Mouse (Mus musculus): ENCODE data around the gene Iqgap2.

Gene Iqgap2

DNA sequence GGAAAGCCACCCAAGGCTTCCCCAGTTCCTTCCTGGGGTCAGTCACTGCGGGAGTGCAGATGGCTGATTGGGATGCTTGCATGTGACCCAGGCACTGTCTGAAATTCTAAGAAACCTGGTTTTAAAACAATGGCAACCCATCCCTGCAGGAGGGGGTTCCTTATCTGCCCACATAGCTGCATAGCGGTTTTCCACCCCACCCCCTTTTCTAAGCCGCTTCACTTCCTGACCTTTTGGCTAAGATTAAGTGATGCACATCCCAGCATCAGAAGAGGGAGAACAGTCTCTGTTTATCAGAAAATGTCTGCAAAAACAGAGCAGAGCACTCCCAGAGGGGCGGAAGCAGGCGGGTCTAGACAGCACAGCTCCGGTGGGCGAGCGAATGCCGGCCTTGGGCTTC is 234.6 kb downstream of the Iqgap2 start:
- DNase-seq (ENCODE audit: low spot score in 2 of 2) = no peak

DNA sequence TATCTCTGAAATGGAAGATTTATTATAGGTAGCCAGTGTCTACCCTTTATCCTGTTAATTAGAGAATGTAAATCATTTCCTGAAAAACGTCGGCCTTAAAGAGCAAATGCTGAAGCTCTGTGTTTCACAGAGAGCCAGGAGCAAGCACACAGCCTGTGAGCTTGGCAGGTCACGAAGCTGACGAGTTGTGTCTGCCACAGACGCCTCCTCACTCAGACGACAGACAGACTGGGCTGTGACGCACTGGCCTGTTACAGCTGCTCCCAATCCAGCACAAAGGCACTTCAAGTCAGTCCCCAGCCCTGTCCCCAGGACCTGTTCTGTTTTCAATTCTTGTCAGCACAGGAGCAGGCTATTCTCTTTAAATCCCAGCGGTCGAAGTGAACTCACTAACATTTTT is 236.4 kb downstream of the Iqgap2 start:
- DNase-seq (ENCODE audit: low spot score in 2 of 2) = no peak

DNA sequence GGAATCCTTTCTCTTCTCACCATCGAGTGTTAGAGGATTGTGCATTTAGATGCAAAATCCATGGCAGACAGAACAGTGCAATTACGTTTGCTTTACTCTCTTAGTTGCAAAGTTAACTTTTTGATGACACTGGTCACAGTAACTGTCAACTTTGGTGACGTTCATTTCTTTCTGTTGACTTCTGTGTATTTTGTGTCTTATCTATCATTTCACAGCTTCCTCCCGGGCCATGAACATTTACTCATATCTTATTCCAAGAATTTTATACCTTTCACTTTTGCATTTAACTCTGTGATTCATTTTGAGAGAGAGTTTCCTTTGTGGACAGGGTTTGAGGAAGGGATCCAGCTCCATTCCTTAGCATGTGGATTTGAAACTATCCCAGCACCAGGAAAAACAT is 238.0 kb downstream of the Iqgap2 start:
- DNase-seq (ENCODE audit: low spot score in 2 of 2) = no peak

DNA sequence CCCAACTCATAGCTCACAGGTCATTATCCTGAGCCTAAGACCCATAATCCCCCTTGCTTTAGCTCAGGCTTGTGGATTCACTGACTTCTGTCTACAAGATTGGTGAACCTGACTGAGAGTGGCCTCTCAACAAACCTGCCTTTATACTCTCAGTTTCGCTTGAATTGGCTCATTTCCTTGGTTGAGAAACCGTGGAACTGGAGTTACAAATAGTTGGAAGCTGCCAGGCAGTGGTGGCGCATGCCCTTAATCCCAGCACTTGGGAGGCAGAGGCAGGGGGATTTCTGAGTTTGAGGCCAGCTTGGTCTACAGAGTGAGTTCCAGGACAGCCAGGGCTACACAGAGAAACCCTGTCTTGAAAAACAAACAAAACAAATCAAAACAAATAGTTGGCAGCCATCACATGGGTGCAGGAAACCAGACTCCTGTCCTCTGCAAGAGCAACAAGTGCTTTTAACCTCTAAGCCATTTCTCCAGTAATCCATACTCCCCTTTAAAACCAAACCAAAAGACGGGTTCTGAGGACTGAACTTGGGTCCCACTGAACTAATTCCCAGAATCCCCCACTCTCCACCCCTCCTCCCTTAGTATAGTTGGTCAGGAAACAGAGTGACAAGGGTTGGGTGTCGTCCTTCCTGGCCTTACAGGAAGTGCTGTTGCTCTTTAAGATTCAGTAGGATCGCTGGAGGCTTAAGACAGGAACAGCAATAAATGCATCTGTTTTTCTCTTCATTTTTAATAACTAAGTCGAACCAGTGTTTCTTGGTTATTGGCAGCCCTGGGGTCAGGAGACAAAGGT is 239.7 kb downstream of the Iqgap2 start:
- DNase-seq (ENCODE audit: low spot score in 2 of 2) = no peak

DNA sequence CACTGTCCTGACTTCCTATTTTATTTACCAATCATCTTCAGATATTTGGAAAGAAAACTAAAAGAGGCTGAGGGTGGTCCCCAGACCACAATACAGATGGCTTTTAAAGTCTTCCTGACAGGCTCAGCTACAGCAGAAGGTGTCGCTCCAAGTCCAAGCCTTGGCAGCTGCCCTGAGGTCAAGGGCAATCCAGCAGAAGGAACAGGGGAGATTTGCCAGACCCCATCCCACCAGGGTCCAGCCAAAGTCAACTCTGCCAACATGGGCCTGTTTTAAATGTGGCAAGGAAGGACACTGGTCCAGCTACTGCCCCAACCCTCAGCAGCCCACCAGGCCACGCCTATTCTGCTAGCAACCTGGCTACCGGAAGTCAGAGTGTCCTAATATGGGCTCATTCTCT is 241.8 kb downstream of the Iqgap2 start:
- no peak for DNase-seq (ENCODE audit: low spot score in 2 of 2)

DNA sequence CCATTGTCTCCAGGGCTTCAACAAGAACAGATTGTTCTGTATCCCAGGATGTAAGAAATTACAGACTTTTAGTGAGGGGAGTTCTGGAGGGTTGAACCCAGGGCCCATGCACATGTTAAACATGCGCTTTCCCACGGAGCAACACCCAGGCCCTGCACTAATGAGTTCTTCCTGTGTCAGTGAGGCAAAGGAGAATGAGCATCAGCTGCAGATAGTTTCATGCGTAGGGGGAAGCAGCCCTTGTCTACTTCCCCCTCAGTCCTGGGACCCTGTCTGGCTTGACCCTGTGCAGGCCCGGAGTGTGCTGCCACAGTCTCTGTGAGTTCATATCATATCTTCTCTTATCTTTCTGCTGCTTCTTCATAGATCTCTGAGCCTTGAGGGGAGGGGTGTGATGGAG is 244.5 kb downstream of the Iqgap2 start:
- DNase-seq (ENCODE audit: low spot score in 2 of 2) = no peak

DNA sequence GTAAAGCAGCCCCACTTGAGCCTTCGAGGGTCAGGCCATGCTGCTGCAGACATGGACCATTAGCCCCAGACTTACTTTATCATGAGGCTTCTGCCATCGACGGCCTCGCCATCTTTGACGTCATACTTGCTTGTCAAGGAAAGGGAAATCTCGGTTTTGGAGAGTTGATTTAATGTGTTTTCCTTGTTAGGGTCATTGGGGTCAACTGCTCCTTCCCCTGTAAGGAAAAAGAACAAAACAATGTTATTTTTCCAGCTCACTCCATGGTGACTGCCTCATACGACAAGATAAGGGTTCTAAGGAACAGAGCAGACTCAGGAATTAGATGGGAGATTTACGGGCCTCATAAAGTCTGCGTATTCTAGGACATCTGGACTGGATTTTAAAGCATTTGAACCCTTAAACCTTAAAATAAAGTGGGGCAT is 245.0 kb downstream of the Iqgap2 start:
- DNase-seq (ENCODE audit: low spot score in 2 of 2) = no peak

DNA sequence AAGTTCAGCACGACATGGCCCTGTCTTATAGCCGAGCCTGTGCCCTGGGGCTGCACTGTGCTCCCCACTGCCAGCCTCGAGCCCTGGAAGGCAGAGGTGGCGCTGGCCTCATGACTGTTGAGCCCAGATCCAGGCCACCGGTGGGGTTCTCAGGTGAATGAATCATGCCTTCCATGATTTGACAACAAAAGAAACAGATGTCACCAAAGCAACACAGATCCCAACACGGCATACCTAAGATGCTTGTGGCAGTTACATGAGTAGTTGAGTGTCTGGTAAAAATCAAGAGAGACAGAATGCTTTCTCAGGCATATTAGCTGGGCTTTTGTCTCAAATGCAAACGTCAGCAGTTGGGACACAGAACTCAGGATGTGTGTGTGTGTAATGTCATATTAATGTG is 248.0 kb downstream of the Iqgap2 start:
- no peak for DNase-seq (ENCODE audit: low spot score in 2 of 2)

DNA sequence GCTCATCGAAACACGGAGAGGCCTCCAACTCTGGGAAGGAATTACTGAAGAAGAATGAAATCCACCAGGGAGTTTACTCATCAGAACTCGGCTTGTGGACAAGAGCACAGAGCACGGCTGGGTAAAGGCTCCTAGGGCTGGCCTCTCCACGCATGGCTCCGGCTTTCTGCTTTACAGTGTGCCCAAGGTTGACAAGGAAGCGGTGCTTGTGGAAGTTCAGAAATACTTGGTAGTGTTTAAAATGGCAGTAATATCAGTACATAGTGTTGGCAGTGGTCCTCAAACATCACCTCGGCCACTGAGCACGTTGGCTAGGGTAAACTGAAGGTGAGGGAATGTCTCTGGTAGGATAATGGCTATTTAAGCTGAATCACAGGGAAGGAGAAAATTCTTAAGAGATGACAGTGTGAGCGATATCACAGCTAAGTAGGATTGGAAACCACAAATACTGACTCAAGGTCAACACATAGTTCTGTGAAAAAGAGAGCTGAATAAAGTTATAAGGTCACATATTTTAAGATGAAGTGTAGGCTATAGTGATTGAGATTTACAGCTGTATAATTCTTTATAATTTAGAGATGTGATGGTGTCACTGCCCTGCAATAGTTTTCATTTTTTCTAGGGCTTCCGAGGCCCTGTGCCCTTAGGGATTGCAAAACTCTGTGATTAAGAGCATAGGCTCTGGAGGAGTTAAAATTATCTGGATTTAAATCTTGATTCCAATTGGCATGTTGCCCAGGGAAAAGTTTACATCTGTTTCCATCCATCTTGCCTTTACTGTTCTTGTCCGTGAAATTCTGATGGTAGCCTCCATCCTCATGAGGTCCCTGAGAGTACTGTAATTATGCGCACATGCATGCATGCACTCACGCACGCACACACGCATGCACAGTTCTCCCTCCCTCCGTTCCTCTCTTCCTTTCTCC is 250.4 kb downstream of the Iqgap2 start:
- no peak for DNase-seq (ENCODE audit: low spot score in 2 of 2)

DNA sequence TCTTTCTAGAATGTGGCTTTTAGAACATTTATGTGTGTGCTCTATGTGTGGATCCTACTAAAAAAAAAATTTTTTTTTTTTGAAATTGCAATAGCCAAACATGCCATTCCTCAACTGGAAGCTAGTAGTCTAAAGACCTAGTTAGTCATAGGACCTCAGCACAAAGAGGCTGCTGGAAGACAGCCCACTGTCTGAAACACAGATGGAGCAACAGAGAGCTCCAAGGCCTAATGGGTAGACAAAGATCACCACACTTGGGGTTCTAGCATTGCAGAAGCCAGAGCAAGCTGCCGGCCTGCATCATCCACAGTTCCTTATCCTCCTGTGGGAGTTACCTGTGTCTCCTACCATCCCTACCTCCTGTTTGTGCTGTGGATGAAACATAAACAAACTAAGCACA is 251.3 kb downstream of the Iqgap2 start:
- no peak for DNase-seq (ENCODE audit: low spot score in 2 of 2)

DNA sequence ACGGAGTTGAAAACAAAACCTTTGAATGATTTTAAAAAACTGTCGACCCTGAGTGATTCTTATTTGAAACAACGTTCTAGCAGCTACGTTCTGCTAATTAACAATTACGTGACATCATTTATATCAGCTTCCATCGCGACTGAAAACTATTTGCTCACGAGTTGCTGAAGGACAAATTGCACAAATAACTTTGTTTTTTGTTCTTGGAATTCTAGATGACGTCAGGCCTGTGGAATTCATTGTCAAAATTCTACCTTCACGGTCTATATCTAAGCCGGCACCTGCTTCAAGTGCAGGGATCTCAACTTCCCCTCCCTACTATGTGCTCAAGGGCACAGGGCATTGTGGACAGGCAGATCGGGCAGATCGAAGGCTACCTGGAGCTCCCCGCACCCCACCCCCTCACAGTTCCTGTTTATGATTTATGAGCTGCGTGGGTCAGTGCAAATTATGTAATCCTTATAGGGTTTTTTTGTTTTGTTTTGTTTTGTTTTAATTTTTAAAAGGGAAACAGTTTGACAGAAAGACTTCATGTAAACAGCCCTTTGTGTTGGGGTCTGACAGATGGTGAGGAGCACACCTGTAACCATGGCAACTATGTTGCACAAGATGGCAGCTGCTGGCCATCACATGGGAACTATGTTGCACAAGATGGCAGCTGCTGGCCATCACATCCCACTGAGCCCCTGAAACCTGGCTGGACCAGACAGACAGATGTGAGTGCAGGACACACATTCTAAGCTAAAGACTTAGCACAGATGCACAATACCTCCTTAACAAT is 252.2 kb downstream of the Iqgap2 start:
- no peak for DNase-seq (ENCODE audit: low spot score in 2 of 2)

DNA sequence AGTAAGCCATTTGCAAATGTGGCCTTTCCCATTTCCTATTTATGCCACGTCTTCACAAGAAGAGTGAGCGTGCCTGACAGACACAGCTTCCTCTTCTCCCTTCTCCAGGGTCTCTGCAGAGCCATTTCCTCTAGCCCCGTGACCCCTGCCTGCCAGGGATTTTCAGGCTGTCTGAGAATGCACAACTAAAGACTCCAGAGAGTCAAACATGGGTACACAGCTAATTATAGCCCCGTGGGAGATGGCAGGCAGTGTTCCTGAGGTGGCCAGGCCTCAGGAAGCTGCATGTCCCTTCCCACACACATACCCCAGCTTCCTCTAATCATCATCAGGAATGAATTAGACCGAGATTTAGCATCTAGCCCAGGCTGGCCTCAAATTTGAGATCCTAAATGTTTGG is 252.8 kb downstream of the Iqgap2 start:
- no peak for DNase-seq (ENCODE audit: low spot score in 2 of 2)

DNA sequence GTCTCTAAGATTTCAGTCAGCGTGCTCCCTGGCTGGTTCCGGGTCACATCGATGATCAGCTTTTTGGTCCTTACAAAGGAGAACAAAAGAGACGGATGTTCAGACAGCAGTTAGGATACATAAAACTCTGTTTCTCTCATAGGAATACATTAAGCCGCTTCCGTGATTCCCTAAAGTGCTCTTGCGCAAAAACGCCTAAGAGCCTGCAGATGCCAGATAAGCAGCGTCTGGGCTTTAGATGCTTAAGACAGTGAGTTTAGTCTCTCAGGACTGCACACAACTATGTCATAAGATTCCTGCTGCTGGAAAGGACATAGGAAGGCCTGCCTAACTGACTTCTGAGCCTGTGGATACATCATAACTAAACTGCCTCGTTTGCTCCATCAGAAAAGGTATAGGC is 254.0 kb downstream of the Iqgap2 start:
- DNase-seq (ENCODE audit: low spot score in 2 of 2) = no peak

DNA sequence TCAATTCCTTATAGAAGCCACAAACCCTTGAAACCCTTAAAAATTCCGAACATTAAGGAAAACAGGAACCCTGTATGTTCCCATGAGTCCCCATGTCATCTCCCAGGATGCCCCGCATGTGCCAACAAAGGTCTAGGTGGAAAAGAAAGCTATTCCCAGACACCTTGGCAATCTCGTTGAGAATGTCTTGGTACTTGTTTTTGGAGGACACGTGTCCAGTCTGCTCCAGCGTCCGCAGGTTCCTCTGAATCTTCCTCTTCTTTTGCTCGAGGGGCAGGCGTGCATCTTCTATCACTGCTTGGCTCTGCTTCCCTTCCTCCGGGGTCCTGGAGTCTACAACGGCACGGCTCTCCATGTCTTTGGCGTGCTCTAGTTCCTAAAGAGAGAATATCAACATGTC is 256.4 kb downstream of the Iqgap2 start:
- DNase-seq (ENCODE audit: low spot score in 2 of 2) = no peak

DNA sequence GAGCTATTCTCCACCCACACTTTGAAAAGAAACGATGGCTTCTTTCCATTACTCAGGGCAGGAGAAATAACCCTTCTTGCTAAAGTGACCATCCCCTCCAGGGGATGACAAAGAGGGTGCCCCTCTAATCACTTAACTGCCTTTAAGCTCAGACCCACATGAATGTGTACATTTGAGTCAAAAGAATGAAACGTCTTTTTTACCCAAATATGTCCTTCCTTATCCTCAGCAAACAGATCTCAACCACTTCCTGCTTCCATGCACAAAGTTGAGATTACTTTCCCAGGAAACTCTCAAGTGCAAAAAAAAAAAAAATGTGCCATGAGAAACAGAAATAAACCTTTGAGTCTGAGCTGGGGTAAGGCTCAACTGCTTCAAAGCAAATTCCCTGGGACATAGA is 257.3 kb downstream of the Iqgap2 start:
- no peak for DNase-seq (ENCODE audit: low spot score in 2 of 2)

DNA sequence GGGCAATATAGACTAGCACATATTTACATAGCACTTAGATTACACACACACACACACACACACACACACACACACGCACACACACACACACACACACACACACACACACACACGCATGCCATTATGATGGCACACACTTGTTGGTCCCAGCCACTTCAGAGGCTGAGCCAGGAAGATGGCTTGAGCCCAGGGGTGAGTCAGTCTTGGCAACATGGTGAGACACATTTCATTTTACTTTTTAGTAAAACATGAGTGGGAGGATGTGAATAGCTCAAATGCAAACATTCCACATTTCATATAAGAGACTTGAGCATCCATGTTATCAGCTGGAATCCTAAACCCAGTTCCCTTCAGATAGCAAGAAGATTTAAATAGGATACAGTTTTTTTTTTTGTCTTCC is 258.3 kb downstream of the Iqgap2 start:
- DNase-seq (ENCODE audit: low spot score in 2 of 2) = no peak

DNA sequence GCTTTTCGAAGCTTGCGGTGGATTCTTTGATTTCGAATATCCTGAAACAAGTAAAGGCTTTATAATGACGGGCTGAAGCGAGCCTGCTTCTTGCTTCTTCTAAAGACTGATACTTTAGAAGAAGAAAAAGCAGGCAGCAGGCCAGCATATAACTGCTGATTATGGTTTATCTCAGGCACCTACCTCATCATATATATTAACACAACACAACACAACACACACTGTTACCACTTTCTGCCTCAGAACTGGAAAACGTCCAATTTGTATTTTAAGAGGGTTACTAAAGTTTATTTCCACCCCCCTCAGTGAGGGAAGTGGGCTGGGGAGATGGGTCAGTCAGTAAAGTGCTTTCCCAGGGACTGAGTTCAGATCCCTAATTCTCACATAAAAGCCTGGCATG is 259.6 kb downstream of the Iqgap2 start:
- no peak for DNase-seq (ENCODE audit: low spot score in 2 of 2)

DNA sequence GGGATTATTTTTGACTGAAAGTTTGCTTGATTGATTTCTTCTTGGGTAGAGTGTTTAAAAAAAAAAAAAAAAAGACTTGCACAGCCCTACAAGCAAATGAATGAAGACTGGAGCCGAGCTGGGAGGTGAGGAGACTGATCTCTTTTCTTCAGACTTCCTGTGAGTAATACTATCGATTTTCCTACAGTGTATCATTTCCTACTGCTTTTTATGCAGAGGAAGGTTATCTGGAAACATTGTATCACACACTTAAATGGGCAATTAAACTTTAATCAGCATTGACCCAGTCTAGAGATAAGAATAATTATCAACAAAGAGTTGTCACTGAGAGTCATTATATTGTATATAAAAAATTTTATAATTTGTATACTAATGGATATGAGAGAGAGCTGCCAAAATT is 261.0 kb downstream of the Iqgap2 start:
- DNase-seq (ENCODE audit: low spot score in 2 of 2) = no peak

DNA sequence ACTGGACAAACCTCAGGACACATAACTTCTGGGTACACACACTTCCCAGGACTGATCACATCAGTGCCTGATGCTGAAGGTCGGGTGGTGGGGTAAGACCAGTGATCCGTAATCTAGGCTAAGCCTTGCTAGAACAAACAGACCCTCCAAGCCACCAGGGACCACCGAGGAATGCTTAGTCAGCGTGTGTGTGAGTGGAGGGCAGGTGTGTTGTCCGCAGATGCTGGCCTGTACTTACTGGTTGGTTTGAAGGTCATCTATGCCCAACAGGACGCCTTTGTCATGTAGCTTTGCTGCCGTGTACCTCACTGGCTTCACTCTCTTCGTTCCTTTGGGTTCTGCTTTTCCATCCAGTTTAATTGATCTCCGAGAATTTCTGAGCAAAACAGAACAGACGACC is 262.0 kb downstream of the Iqgap2 start:
- DNase-seq (ENCODE audit: low spot score in 2 of 2) = no peak

DNA sequence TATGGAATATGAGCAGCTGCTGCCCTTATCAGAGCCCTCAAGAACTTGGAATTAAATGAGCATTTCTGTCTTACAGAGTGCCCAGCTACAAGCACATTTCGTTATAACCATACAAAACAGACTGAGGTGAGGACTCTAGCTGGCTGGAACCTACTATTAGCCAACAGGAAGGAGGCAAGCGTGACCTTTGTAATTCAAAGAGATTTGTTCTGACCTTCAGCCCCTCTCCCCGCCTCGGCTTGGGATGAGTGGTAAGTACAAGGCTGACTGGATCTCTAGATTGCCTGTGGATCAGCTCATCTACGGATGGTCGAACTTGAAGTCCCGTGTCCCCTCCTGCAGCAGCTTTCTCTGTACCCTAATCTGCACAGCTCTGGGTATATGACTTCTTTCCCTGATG is 265.0 kb downstream of the Iqgap2 start:
- DNase-seq (ENCODE audit: low spot score in 2 of 2) = no peak

DNA sequence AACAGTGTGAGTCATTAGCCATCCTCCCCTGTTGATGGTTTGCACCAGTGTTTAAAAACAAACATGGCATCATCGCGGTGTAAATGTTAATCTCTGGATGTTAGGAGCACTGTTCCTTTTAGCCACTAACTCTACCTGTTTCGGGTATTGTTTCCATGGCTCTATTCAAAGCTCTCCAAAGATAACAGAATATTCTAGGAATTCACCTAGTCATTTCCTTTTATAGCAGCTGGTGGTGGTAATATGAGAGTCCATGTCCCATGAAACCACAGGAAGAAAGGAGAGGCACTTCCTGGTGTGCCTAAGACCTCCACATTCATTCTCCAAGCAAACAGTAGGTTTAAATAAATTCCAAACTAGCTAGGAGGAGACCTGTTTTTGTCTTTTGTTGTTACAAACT is 268.7 kb downstream of the Iqgap2 start:
- DNase-seq (ENCODE audit: low spot score in 2 of 2) = no peak

DNA sequence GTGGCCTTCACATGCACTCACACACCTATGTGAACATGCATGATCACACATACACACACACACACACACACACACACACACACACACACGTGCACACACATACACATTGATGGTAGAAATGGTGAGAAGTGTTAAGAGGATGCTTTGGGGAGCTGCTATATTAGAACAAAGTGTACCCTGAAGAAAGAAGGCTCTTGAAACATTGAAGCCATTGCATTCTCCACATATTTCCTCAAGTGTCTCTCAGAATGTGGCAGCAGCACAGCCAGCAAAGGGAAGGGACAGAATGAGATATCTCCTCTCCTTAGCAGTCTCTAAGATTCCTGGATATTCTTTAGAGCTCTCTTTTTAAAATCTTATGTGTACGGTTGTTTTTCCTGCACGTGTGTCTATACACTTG is 270.2 kb downstream of the Iqgap2 start:
- DNase-seq (ENCODE audit: low spot score in 2 of 2) = no peak

Data from spleen, postnatal 4 days (tissue).